Mouse (Mus musculus) midbrain, embryonic 16.5 days (tissue): ENCODE measurements around the gene Cant1. TPM values are rescaled to one million over a fixed set of nuclear protein-coding genes. Genes with fewer than 3 reads are reported as not detected.

Experiments
- ATAC-seq: fragments of 200-750 bp; cut with Nextera tagmentation; 2 replicates; pipeline ENCODE4 v1.8.0; 2017; ENCODE audit warnings: moderate TSS enrichment
- H3K27ac ChIP-seq: fragments of 300-500 bp; sonication (generic); 2 replicates; pipeline ENCODE4 v1.5.1; 2014; ENCODE audit warnings: mild to moderate bottlenecking, low read length, mixed read lengths
- H3K27me3 ChIP-seq: fragments of 300-500 bp; sonication (generic); 2 replicates; pipeline ENCODE4 v1.6.1; 2014; ENCODE audit warnings: low read depth, low read length, mixed read lengths; ENCODE audit not compliant: control insufficient read depth, insufficient read depth
- H3K36me3 ChIP-seq: fragments of 300-500 bp; sonication (generic); 2 replicates; pipeline ENCODE4 v1.6.1; 2014; ENCODE audit warnings: mild to moderate bottlenecking, low read length, moderate library complexity, mixed read lengths; ENCODE audit not compliant: control insufficient read depth, insufficient read depth
- H3K4me1 ChIP-seq: fragments of 300-500 bp; sonication (generic); 2 replicates; pipeline ENCODE4 v1.6.1; 2014; ENCODE audit warnings: mild to moderate bottlenecking, low read length, mixed read lengths; ENCODE audit not compliant: control insufficient read depth, insufficient read depth
- H3K4me2 ChIP-seq: fragments of 300-500 bp; sonication (generic); 2 replicates; pipeline ENCODE4 v1.6.1; 2014; ENCODE audit warnings: mild to moderate bottlenecking, low read length, mixed read lengths
- H3K4me3 ChIP-seq: fragments of 300-500 bp; sonication (generic); 2 replicates; pipeline ENCODE4 v1.5.1; 2014; ENCODE audit warnings: low read depth, mild to moderate bottlenecking, low read length, moderate library complexity, mixed read lengths
- H3K9ac ChIP-seq: fragments of 300-500 bp; sonication (generic); 2 replicates; pipeline ENCODE4 v1.6.1; 2014; ENCODE audit warnings: low read depth, low read length, mixed read lengths
- H3K9me3 ChIP-seq: fragments of 300-500 bp; sonication (generic); replicated peaks from 2 replicates; pipeline ENCODE4 v1.6.1; 2014; ENCODE audit warnings: mild to moderate bottlenecking, low read length, mixed read lengths; ENCODE audit not compliant: control insufficient read depth, poor library complexity, severe bottlenecking
- WGBS: fragments of 180-500 bp; shearing (Covaris S2); extraction: QIAGEN DNeasy Blood & Tissue Kit; methylation state at CpG from one replicate; pipeline ENCODE4 v1.1.7; 2014; 5-methylcytosine and 5-hydroxymethylcytosine counted together
- polyA plus RNA-seq: library from polyadenylated mRNA; unstranded; fragments of >200 nt; fragmentation: Nextera tagmentation; extraction: Ambion mirVana; gene quantifications from 2 replicates; pipeline ENCODE4 v1.2.1, GENCODE M21; 2015

The Cant1 gene
- polyA plus RNA-seq, 1 experiment from 2014 or later: 27.8 TPM

DNA sequence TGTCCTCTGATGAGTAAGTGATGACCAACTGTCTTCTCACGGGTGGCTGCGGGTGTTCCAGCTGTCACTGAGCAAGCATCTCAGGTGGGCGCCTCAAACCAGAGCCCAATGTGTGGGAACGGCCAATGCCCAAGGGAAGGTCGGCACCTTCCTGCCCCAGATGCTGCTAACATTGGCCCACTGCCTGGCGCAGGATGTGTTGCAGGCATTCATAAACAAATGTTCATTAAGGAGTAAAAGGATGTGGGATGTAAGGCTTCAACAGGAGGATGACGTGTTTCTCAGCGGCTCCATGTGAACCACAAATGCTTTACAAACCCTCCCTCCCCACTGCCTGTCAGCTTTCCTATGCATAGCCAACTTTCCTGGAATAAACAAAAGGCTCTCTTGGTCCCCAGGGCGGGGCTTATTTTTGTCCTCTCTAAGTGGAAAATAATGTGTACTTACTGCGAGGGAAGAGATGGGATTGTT lies 14.5 kb upstream of the Cant1 start:
- no peaks in the 10 kb centered on the region for H3K9me3 ChIP-seq
- ATAC-seq: no peak
- H3K4me1 ChIP-seq: peaks cover 20% of the 10 kb centered on the region
- H3K9ac ChIP-seq: no peak overlapping the region
- H3K4me2 ChIP-seq: peak overlapping the region; percentile 26; the same call in 1 of the 2 replicates
- 67% methylated on average over 10 of the region's 10 CpGs for WGBS
- H3K27ac ChIP-seq: peak overlapping the region; percentile 17; the same call in 1 of the 2 replicates
- H3K4me3 ChIP-seq: no peak overlapping the region
- no peaks in the 10 kb centered on the region for H3K36me3 ChIP-seq
- no peaks in the 10 kb centered on the region for H3K27me3 ChIP-seq

DNA sequence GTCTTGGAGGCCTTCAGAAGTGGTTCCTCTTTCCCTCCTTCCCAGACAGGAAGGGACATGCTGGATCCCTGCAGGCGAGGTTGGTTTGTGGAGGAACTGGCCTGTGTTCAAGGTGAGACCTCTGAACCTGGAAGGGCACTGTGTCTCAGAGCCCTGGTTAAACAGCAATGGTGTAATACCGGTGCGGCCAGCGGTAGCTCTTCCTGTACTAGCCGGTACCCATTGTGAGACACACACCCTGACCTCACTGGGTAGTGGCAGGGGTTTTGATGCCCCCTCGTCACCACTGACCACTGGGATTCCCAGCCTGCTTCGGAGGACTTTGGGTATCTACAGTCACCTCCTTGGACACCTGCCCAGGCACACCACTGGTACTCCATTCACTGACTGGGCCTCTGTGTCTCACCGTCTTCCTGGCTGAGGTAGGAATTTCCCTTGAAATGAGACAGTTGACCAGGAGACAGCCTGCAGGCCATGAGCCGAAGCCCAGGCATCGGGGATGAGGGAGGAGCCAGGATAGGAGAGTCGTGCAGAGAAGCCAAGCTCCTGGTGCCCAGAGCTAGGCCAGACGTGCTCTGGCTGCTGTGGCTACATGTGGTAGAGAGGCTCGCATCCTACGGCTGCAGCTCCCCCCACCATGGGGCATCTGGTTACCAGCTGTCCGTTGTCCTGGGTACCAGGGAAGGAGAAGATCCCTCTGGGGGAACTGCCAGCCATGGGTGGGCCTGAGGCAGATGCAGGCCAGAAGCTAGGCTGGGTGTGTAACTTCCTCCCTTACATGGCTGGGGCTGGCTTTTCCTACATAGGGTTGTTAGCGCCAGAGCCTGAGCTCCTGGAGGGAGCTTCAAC lies 12.4 kb upstream of the Cant1 start:
- Histone ChIP-seq H3K9me3 (no peaks in the 10 kb centered on the region), H3K4me2 (no peak overlapping the region), H3K9ac (no peak overlapping the region), H3K27me3 (no peaks in the 10 kb centered on the region; the same call in 1 of the 2 replicates), H3K4me3 (no peak overlapping the region), H3K4me1 (peaks cover 25% of the 10 kb centered on the region), H3K27ac (no peak overlapping the region), H3K36me3 (no peaks in the 10 kb centered on the region)
- 80% methylated on average over 16 of the region's 16 CpGs for WGBS
- ATAC-seq: no peak

- H3K27ac ChIP-seq: no peak overlapping the region
- H3K9ac ChIP-seq: no peak overlapping the region
- H3K4me3 ChIP-seq: no peak overlapping the region
- H3K4me1 ChIP-seq: peaks cover 23% of the 10 kb centered on the region
- no peak for ATAC-seq
- no peaks in the 10 kb centered on the region for H3K9me3 ChIP-seq
- H3K27me3 ChIP-seq: no peaks in the 10 kb centered on the region; the same call in 1 of the 2 replicates
- no peaks in the 10 kb centered on the region for H3K36me3 ChIP-seq
- 59% methylated on average over 4 of the region's 4 CpGs for WGBS
- H3K4me2 ChIP-seq: no peak overlapping the region
These were observed 11.5 kb upstream of the Cant1 start for GRCm38 (mm10) chr11:118430291-118430885.

DNA sequence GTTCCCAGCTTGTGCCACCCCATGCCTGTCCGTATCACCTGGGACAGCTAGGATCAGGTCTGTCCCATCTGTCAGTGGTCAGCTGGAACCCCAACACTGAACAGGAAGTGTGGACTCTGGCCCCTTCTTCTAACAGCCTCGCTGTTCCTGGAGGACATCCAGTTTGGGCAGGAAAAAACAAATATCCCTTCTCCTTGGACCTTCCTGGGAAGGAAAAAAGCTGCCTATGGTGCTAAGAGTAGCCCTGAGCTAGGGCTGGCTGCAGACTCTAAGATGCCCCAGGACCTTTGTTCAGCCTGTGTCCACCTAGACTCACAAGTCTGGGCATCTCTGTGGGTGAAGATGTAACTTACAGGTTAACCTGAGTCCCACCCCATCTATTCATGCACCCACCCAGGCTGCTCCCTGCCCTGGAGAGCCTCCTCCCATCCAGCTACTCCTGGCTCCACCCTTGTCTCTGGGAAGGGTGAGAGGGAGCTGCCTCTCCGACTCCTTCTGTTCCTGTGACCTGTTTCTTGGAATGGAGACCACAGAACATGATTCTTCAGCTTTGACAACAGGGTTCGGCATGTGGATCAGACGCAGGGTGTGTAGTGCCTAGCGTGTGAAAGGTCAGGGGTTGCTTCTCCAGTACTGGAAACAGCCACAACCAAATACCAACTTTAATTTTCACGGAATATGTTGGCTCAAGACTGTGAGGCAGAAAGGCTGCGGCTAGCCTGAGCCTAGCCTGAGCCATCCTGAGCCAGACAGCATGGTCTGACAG lies 10.2 kb upstream of the Cant1 start:
- no peak for ATAC-seq
- WGBS: 60% methylated on average over 8 of the region's 8 CpGs
- H3K9ac ChIP-seq: no peak overlapping the region
- H3K9me3 ChIP-seq: no peaks in the 10 kb centered on the region
- H3K4me1 ChIP-seq: peaks cover 23% of the 10 kb centered on the region
- no peaks in the 10 kb centered on the region for H3K36me3 ChIP-seq
- H3K27me3 ChIP-seq: no peaks in the 10 kb centered on the region; the same call in 1 of the 2 replicates
- no peak overlapping the region; the same call in 1 of the 2 replicates for H3K27ac ChIP-seq
- H3K4me2 ChIP-seq: peak overlapping the region; percentile 50
- peak overlapping the region; percentile 32; the same call in 1 of the 2 replicates for H3K4me3 ChIP-seq

DNA sequence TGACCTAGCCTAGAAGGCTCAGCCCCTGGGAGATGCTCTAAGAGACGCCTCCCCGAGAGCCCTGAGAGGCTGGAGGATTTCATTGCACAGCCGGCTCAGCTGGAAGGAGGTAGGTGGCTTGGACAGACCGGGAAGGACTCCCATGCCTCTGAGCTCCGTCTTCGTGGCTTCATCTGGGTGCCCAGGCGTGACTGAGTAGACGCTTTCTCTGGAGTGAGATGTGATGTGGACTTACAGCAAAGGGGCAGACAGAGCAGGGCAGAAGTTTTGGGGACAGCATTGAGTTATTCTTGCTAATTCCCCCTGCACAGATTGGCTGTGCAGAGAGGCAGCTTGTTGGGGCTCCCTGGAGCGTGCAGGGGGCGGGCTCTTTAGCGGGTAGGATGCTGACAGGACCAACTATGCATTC lies 9.6 kb upstream of the Cant1 start:
- H3K36me3 ChIP-seq: no peaks in the 10 kb centered on the region
- peak overlapping the region; percentile 50 for H3K4me2 ChIP-seq
- H3K9me3 ChIP-seq: no peaks in the 10 kb centered on the region
- 0 out of 2 replicates have a peak overlapping the region, but pooled peaks have one; percentile 40 for H3K27ac ChIP-seq
- 7% methylated on average over 11 of the region's 11 CpGs for whole genome bisulfite sequencing
- no peaks in the 10 kb centered on the region; the same call in 1 of the 2 replicates for H3K27me3 ChIP-seq
- H3K4me3 ChIP-seq: peak overlapping the region; percentile 32
- H3K9ac ChIP-seq: peak overlapping the region; percentile 55
- 0 out of 2 replicates have a peak, but pooled peaks have one; percentile 25 for ATAC-seq
- peaks cover 23% of the 10 kb centered on the region for H3K4me1 ChIP-seq

- Histone ChIP-seq H3K4me2 (peak within 1 kb of the TSS; percentile 50), H3K36me3 (no peaks in the 10 kb centered on the region), H3K9me3 (no peaks in the 10 kb centered on the region), H3K4me1 (peaks cover 25% of the 10 kb centered on the region), H3K27ac (0 out of 2 replicates have a peak within 1 kb of the TSS, but pooled peaks have one; percentile 40), H3K9ac (peak within 1 kb of the TSS; percentile 55), H3K4me3 (peak within 1 kb of the TSS; percentile 32), H3K27me3 (no peaks in the 10 kb centered on the region; the same call in 1 of the 2 replicates)
- no peak for ATAC-seq
- 3% methylated on average over 8 of the region's 8 CpGs for WGBS
These were observed 9.1 kb upstream of the Cant1 start, which contains the start of gene C1qtnf1 for GRCm38 (mm10) chr11:118427986-118428385. Gene C1qtnf1 (plus strand): TSS chr11:118428203.

GRCm38 (mm10) chr11:118427266-118427779 lies 8.4 kb upstream of the Cant1 start:
- H3K27ac ChIP-seq: no peak overlapping the region
- no peak for ATAC-seq

DNA sequence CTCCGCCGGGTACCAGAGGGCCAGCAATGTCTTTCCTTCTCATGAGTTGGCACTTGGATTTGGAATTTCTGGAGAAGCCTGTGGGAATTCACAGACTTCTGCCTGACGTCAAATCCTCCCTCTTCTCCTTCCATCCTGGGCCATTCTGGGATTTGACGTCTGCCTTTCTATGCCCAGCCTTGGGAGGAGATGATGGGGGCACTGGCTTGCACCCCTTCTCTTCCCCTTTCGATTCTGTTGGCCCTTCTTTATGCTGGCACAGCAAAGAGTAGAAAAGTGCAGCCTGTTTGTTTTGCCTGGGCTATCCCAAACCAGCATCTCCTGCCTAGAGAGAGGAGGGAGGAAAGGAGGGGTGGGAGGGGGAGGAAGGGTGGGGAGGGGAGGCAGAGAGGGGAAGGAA lies 7.9 kb upstream of the Cant1 start:
- Histone ChIP-seq H3K4me2 (no peak overlapping the region), H3K27ac (no peak overlapping the region), H3K9me3 (no peaks in the 10 kb centered on the region), H3K4me3 (no peak overlapping the region), H3K36me3 (no peaks in the 10 kb centered on the region), H3K4me1 (peaks cover 25% of the 10 kb centered on the region), H3K9ac (no peak overlapping the region), H3K27me3 (no peaks in the 10 kb centered on the region; the same call in 1 of the 2 replicates)
- 72% methylated on average over 5 of the region's 5 CpGs for WGBS
- no peak for ATAC-seq

More at GRCm38 (mm10) chr11:118427266-118427779, 8.4 kb upstream of the Cant1 start:
- 33% methylated on average over 3 of the region's 3 CpGs for WGBS
- H3K9me3 ChIP-seq: no peaks in the 10 kb centered on the region
- no peaks in the 10 kb centered on the region for H3K36me3 ChIP-seq
- H3K9ac ChIP-seq: peak overlapping the region; percentile 32; the same call in 1 of the 2 replicates
- peak overlapping the region; percentile 50 for H3K4me2 ChIP-seq
- no peaks in the 10 kb centered on the region; the same call in 1 of the 2 replicates for H3K27me3 ChIP-seq
- H3K4me3 ChIP-seq: no peak overlapping the region
- H3K4me1 ChIP-seq: peaks cover 25% of the 10 kb centered on the region
